Mouse (Mus musculus) small intestine, adult 2 months (tissue): Measurements from ENCODE around the gene Ctf2. TPM values are rescaled to one million over a fixed set of nuclear protein-coding genes. Genes with fewer than 3 reads are reported as not detected.

ENCODE experiments used
- H3K27ac ChIP-seq: fragments of 200-500 bp; 2 replicates; pipeline ENCODE4 v1.5.1; 2012; ENCODE audit warnings: low read depth, low read length, control low read depth, inconsistent platforms; ENCODE audit not compliant: insufficient read depth
- H3K27me3 ChIP-seq: fragments of 200-500 bp; 2 replicates; pipeline ENCODE4 v1.6.1; 2012; ENCODE audit warnings: mild to moderate bottlenecking, moderate library complexity, low read length, inconsistent platforms; ENCODE audit not compliant: control insufficient read depth, insufficient read depth
- H3K36me3 ChIP-seq: fragments of 200-500 bp; 2 replicates; pipeline ENCODE4 v1.6.1; 2012; ENCODE audit warnings: mild to moderate bottlenecking, low read length, control low read depth, inconsistent platforms; ENCODE audit not compliant: control insufficient read depth, insufficient read depth
- H3K4me1 ChIP-seq: fragments of 200-500 bp; 2 replicates; pipeline ENCODE4 v1.6.1; 2012; ENCODE audit warnings: low read length, inconsistent platforms, mixed read lengths; ENCODE audit not compliant: control insufficient read depth, insufficient read depth, insufficient read length
- H3K4me3 ChIP-seq: fragments of 200-500 bp; 2 replicates; pipeline ENCODE4 v1.5.1; 2012; ENCODE audit warnings: low read depth, mild to moderate bottlenecking, control low read depth, inconsistent platforms, low read length, moderate library complexity
- CTCF ChIP-seq: fragments of 200-500 bp; IDR thresholded peaks from 2 replicates; pipeline ENCODE4 v1.5.1; 2012; ENCODE audit warnings: low read depth, mild to moderate bottlenecking, control low read depth, inconsistent platforms, low read length, moderate library complexity, mixed read lengths; ENCODE audit not compliant: insufficient replicate concordance, insufficient read length; ENCODE audit errors: extremely low read depth
- POLR2A ChIP-seq: fragments of 200-500 bp; IDR thresholded peaks from 2 replicates; pipeline ENCODE4 v1.6.1; 2012; ENCODE audit warnings: low read depth, mild to moderate bottlenecking, control low read depth, inconsistent platforms, low read length, moderate library complexity
- WGBS: fragments of 180-500 bp; shearing (Covaris S2); methylation state at CpG from one replicate; pipeline ENCODE4 v1.1.7; 2018; 5-methylcytosine and 5-hydroxymethylcytosine counted together
- polyA plus RNA-seq: library from polyadenylated mRNA; depleted of rRNA; stranded (reverse); fragments of >200 nt; gene quantifications from 2 replicates; pipeline ENCODE4 v1.2.3, GENCODE M21; 2012

Ctf2 gene
- polyA plus RNA-seq, 1 experiment, result not detected

DNA sequence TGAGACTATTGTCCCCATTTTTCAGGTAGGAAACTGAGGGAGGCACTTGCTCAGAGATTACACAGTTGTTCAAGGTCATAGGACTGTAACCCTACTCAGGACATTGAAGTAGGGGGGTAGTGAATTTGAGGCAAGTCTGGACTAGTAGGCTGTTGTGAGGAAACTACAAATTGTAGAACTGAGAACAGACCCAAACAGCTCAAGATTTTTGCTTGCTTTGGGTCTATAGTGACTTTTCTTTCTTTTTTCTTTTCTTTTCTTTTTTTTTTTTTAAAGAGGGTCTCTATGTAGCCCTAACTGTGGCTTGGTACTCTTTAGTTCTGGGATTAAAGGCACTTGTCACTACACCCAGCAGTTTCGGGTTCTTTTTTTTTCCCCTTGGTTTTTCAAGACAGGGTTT, 40.6 kb upstream of the Ctf2 start:
- WGBS, result 100% methylated on average over 1 of the region's 1 CpGs
- Histone ChIP-seq H3K4me1 (peaks cover 9% of the 10 kb centered on the region), H3K27me3 (no peaks in the 10 kb centered on the region), H3K36me3 (peaks cover 2% of the 10 kb centered on the region; the same call in 1 of the 2 replicates), H3K4me3 (no peak overlapping the region), H3K27ac (no peak overlapping the region)
- no peak for TF ChIP-seq POLR2A
- no peak for TF ChIP-seq CTCF

DNA sequence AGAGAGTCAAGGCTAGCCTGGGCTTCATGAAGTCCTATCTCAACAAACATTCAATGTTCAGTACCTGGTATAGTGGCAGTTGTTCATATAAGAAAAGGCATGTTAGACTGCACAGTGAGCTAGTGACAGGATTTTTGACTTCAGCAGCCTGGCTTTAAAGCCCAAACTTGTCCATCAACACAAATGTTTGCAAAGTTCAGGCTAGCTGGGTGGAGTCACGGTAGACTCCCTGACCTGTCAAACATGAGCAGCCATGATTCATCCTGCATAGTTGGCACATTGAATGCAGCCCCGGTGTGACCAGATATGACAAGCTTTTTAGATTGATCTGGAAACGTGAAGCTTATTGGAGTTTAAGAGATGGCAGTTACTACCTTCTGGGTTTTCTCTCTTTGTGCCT, 40.1 kb upstream of the Ctf2 start:
- no peak overlapping the region for H3K27ac ChIP-seq
- TF ChIP-seq POLR2A, result no peak
- no peak for TF ChIP-seq CTCF
- H3K4me1 ChIP-seq, result peaks cover 9% of the 10 kb centered on the region
- peaks cover 3% of the 10 kb centered on the region; the same call in 1 of the 2 replicates for H3K36me3 ChIP-seq
- WGBS, result 21% methylated on average over 3 of the region's 3 CpGs
- no peak overlapping the region for H3K4me3 ChIP-seq
- H3K27me3 ChIP-seq, result no peaks in the 10 kb centered on the region

DNA sequence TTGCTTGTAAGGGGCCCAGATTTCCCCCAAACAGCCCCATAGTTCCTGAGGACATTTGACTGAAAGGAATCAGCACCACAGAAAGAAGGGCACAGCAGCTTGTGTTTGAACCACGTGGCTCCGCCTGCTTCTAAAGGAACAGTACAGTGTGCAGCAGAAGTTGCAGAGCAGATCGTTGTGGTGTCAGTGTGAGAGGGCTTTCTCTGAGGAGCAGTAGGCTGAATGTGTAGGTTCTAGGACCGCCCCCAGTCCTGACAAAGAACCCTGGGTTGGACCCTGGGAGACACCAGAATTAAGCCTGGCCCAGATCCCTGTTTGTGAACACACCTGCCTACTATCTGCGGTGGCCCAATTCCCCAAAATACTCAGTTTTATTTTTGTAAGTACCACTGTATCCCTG, 39.3 kb upstream of the Ctf2 start:
- WGBS, result 69% methylated on average over 5 of the region's 5 CpGs
- TF ChIP-seq CTCF, result no peak
- no peak for TF ChIP-seq POLR2A
- Histone ChIP-seq H3K4me1 (peaks cover 9% of the 10 kb centered on the region), H3K27me3 (no peaks in the 10 kb centered on the region), H3K36me3 (peaks cover 3% of the 10 kb centered on the region; the same call in 1 of the 2 replicates), H3K4me3 (no peak overlapping the region), H3K27ac (no peak overlapping the region)

DNA sequence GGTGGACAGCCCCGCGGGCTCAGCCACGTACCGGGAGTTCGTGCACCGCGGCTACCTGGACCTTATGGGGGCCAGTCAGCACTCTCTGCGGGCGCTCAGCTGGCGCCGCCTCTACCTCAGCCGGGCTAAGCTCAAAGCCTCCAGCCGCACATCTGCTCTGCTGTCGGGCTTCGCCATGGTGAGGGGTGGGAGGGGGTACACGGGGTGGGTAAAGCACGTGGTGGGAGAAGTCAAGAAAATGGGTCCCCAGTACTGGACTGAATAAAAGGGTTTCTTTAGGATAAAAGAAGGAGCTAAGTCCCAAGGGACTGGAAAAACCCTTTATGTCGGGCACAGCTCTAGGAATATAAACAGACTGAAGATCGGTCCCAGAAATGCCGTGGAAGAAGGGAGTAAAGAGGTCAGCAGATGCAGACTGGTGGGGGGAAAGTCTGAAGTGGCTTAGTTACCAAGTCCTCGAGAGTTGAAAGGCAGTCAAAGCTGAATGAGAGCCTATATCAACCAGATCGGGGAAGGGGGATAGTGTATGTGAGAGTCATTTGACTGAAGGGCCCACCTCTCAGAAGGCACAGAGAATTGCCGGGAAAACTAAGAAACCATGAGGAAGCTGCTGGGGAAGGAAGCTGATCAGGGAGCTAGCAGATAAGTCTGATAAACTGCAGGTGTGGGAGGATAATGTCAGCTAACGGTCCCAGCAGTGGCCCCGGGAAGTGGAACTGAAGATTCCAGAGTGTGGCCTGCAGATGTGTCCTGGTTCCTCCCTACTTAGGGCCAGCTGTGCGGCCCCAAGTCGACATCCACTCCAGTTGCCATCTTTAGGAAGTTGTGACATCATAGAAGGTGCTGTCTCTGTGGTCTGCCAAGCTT, 38.3 kb upstream of the Ctf2 start:
- TF ChIP-seq POLR2A (no peak), CTCF (no peak)
- Histone ChIP-seq H3K4me3 (peak overlapping the region; percentile 79), H3K36me3 (peaks cover 8% of the 10 kb centered on the region; the same call in 1 of the 2 replicates), H3K4me1 (peaks cover 9% of the 10 kb centered on the region), H3K27me3 (no peaks in the 10 kb centered on the region), H3K27ac (peak overlapping the region; percentile 51)
- WGBS, result 2% methylated on average over 27 of the region's 27 CpGs

DNA sequence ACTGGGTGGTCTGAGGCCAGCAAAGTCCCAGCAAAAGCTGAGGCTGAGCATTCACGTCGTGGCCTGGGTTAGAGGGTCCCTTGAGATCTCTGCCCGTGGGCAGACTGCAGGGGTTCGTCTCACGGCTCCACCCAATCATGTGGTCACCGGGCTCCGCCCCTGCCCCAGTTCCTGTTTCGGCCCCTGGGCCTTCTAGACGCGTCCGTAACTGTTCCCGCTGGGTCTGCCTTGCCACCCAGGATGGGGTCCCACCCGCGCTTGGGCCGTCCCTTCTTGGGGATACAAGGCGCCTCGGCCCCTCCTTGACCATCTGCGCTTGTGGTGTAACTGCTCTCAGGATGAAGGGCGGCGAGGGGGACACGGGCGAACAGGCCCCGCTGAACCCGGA, 37.7 kb upstream of the Ctf2 start, which contains the start of gene Orai3:
Gene Orai3, plus strand, starts transcription at position 165 of the 388 bp plus-strand sequence.
- TF ChIP-seq CTCF (no peak), POLR2A (peak; percentile 77)
- Histone ChIP-seq H3K27me3 (no peaks in the 10 kb centered on the region), H3K4me3 (peak within 1 kb of the TSS; percentile 79), H3K36me3 (peaks cover 9% of the 10 kb centered on the region; the same call in 1 of the 2 replicates), H3K27ac (peak within 1 kb of the TSS; percentile 76), H3K4me1 (peaks cover 9% of the 10 kb centered on the region)
- under 1% methylated on average over 24 of the region's 24 CpGs for WGBS

DNA sequence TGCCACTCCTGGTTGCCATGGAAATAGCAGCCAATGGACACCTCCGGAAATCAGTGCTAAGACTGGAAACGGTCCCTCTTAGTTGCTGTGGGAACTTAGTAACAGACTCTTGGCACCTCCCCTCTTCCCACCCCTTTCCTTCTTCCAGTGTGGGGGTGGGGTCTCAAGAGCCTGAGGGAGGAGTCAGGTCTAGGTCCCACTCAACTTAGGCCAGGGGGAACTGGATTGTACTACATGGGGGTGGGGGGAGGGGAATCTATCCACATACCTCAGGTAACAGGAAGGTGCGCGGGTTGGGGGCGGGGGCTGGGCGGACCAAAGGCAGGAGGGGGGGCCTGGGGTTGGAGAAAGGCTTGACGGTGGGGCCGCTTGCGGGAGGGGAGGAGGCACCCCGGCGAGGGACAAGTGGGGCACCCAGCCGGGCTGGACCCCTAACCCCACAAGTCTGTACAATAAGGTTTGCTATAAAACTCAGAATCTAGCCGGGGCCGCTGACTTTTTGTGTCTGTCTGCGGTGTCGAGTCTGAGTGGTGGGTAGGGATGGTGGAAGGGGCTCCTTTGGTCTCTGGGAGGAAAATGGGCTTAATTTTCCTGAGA, 37.1 kb upstream of the Ctf2 start:
- Histone ChIP-seq H3K4me3 (peak overlapping the region; percentile 79), H3K27me3 (no peaks in the 10 kb centered on the region), H3K27ac (peak overlapping the region; percentile 76), H3K4me1 (peaks cover 9% of the 10 kb centered on the region), H3K36me3 (peaks cover 13% of the 10 kb centered on the region)
- WGBS, result 3% methylated on average over 16 of the region's 16 CpGs
- no peak for TF ChIP-seq CTCF

DNA sequence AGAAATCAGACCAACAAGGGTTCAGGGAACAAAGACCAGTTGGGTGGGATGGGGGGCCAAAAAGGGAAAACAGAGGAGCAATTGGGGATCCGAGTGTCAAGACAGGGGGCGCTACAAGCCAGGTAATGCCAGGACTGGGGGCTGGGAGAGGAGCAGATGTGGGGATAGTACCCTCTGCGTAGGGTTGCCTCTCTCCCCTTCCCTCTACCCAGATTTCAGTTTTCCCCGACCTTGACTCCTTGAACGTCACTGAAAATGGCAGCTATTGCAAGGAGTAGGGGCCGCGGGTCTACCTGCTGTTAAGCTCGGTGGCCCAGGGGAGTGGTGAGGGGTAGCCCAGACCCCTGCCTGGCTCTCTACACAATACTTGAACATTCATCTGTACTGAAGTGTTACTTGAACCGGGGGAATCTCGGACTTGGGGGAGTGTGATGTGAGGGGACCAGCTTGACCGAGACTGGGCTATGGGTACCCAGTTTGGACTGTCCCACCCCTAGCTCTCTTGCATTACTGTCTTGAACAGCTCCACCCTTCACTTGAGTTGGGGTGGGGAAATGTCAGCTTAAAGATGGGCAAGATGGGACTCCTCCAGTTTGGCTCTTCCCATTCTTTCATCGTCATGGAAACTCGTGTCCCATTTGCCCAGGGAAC, 36.5 kb upstream of the Ctf2 start:
- TF ChIP-seq CTCF, result no peak
- no peak for TF ChIP-seq POLR2A
- Histone ChIP-seq H3K4me3 (no peak overlapping the region), H3K27ac (no peak overlapping the region), H3K36me3 (peaks cover 19% of the 10 kb centered on the region), H3K4me1 (peaks cover 9% of the 10 kb centered on the region), H3K27me3 (no peaks in the 10 kb centered on the region)
- 69% methylated on average over 13 of the region's 13 CpGs for WGBS
